Mouse (Mus musculus) forebrain, embryonic 14.5 days (tissue): ENCODE data around the gene Mvb12a. TPM values are rescaled to one million over a fixed set of nuclear protein-coding genes. Genes with fewer than 3 reads are reported as not detected.
"Not testable (repeated sequence)": the region's sequence is repeated elsewhere in the genome, so short reads cannot be mapped to it uniquely, and the experiment has no call there.

Experiments
- ATAC-seq: fragments of 200-750 bp; cut with Nextera tagmentation; 2 replicates; pipeline ENCODE4 v1.8.0; 2017; ENCODE audit warnings: mild to moderate bottlenecking, moderate library complexity
- DNase-seq: peaks from one replicate; pipeline ENCODE4 v3.0.0-alpha.2; 2015; ENCODE audit warnings: low spot score
- H3K27ac ChIP-seq: fragments of 300-500 bp; sonication (generic); 2 replicates; pipeline ENCODE4 v1.5.1; 2014; ENCODE audit warnings: low read depth, mild to moderate bottlenecking, control low read depth, low read length, moderate library complexity
- H3K27me3 ChIP-seq: fragments of 300-500 bp; sonication (generic); replicated peaks from 2 replicates; pipeline ENCODE4 v1.6.1; 2014; ENCODE audit warnings: low read length, control low read depth, mixed read lengths; ENCODE audit not compliant: control insufficient read depth, insufficient read depth
- H3K36me3 ChIP-seq: fragments of 300-500 bp; sonication (generic); 2 replicates; pipeline ENCODE4 v1.6.1; 2014; ENCODE audit warnings: low read length, control low read depth; ENCODE audit not compliant: control insufficient read depth, insufficient read depth
- H3K4me1 ChIP-seq: fragments of 300-500 bp; sonication (generic); 2 replicates; pipeline ENCODE4 v1.6.1; 2014; ENCODE audit warnings: antibody characterized with exemption, low read length, control low read depth; ENCODE audit not compliant: control insufficient read depth, insufficient read depth
- H3K4me2 ChIP-seq: fragments of 300-500 bp; sonication (generic); 2 replicates; pipeline ENCODE4 v1.6.1; 2014; ENCODE audit warnings: mild to moderate bottlenecking, control low read depth, low read length
- H3K4me3 ChIP-seq: fragments of 300-500 bp; sonication (generic); 2 replicates; pipeline ENCODE4 v1.5.1; 2014; ENCODE audit warnings: low read depth, low read length, control low read depth
- H3K9ac ChIP-seq: fragments of 300-500 bp; sonication (generic); 2 replicates; pipeline ENCODE4 v1.6.1; 2014; ENCODE audit warnings: mild to moderate bottlenecking, low read length, control low read depth, moderate library complexity
- H3K9me3 ChIP-seq: fragments of 300-500 bp; sonication (generic); replicated peaks from 2 replicates; pipeline ENCODE4 v1.6.1; 2016; ENCODE audit warnings: low read length, control low read depth, mixed read lengths; ENCODE audit not compliant: control insufficient read depth
- WGBS: fragments of 180-500 bp; shearing (Covaris S2); extraction: QIAGEN DNeasy Blood & Tissue Kit; methylation state at CpG from one replicate; pipeline ENCODE4 v1.1.7; 2014; 5-methylcytosine and 5-hydroxymethylcytosine counted together
- polyA plus RNA-seq: library from polyadenylated mRNA; unstranded; fragments of >200 nt; fragmentation: Nextera tagmentation; extraction: Ambion mirVana; gene quantifications from 2 replicates; pipeline ENCODE4 v1.2.1, GENCODE M21; 2014

Mvb12a gene
- polyA plus RNA-seq, 1 experiment from 2014 or later: 71.6 TPM

DNA sequence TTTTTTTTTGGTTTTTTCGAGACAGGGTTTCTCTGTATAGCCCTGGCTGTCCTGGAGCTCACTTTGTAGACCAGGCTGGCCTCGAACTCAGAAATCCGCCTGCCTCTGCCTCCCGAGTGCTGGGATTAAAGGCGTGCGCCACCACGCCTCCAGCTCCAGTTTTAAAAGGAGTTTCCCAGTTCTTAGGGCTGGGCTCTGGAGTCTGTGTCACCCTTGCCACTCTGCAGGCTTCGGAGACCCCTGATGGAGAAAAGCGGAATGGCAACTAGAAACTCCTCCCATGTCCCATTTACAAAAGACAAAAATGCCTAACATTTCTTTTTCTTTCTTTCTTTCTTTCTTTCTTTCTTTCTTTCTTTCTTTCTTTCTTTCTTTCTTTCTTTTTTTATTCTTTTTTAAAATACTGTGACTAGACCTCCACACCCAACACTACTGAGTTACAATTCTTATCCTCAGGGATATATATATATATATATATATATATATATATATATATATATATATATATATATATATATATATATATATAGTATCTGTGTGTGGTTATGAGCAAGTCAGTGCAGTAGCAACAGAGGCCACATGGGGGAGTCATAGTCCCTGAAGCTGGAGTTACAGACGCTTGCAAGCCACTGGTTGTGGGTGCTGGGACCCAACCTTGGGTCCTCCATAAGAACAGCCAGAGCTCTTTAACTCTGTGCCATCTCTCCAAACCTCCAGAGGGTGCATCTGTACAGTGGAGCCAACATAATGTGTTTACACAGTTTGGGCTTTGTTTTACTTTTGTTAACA is 23.5 kb upstream of the Mvb12a start:
- H3K36me3 ChIP-seq, H3K4me3 ChIP-seq, ATAC-seq, H3K4me1 ChIP-seq, H3K9ac ChIP-seq, H3K27me3 ChIP-seq, H3K9me3 ChIP-seq, H3K4me2 ChIP-seq, H3K27ac ChIP-seq: not testable (repeated sequence)
- peak; percentile 83 for DNase-seq
- 34% methylated on average over 9 of the region's 10 CpGs for WGBS

- Histone ChIP-seq H3K4me1 (no peaks in the 10 kb centered on the region), H3K9ac (no peak overlapping the region), H3K27ac (no peak overlapping the region), H3K4me2 (no peak overlapping the region), H3K27me3 (peaks cover 20% of the 10 kb centered on the region), H3K4me3 (no peak overlapping the region), H3K36me3 (no peaks in the 10 kb centered on the region), H3K9me3 (no peaks in the 10 kb centered on the region)
- DNase-seq (peak; percentile 88), ATAC-seq (peak; percentile 80)
- WGBS: 3% methylated on average over 17 of the region's 17 CpGs
These were observed 21.1 kb upstream of the Mvb12a start for GRCm38 (mm10) chr8:71521634-71522033.

GRCm38 (mm10) chr8:71525226-71526050 is 17.3 kb upstream of the Mvb12a start, which contains the start of gene Ccdc194:
Ccdc194 (minus strand) TSS chr8:71525711.
- Histone ChIP-seq H3K27me3 (peaks cover 25% of the 10 kb centered on the region), H3K4me2 (no peak within 1 kb of the TSS), H3K36me3 (no peaks in the 10 kb centered on the region), H3K27ac (no peak within 1 kb of the TSS), H3K4me3 (no peak within 1 kb of the TSS), H3K4me1 (no peaks in the 10 kb centered on the region), H3K9me3 (no peaks in the 10 kb centered on the region), H3K9ac (no peak within 1 kb of the TSS)
- 6% methylated on average over 46 of the region's 46 CpGs for WGBS
- ATAC-seq: no peak
- no peak for DNase-seq

GRCm38 (mm10) chr8:71526272-71526671 is 16.4 kb upstream of the Mvb12a start:
- Histone ChIP-seq H3K27ac (no peak overlapping the region), H3K4me2 (no peak overlapping the region), H3K36me3 (no peaks in the 10 kb centered on the region), H3K9me3 (no peaks in the 10 kb centered on the region), H3K4me3 (no peak overlapping the region), H3K27me3 (peaks cover 25% of the 10 kb centered on the region), H3K9ac (no peak overlapping the region), H3K4me1 (no peaks in the 10 kb centered on the region)
- no peak for DNase-seq
- no peak for ATAC-seq
- under 1% methylated on average over 6 of the region's 6 CpGs for WGBS

DNA sequence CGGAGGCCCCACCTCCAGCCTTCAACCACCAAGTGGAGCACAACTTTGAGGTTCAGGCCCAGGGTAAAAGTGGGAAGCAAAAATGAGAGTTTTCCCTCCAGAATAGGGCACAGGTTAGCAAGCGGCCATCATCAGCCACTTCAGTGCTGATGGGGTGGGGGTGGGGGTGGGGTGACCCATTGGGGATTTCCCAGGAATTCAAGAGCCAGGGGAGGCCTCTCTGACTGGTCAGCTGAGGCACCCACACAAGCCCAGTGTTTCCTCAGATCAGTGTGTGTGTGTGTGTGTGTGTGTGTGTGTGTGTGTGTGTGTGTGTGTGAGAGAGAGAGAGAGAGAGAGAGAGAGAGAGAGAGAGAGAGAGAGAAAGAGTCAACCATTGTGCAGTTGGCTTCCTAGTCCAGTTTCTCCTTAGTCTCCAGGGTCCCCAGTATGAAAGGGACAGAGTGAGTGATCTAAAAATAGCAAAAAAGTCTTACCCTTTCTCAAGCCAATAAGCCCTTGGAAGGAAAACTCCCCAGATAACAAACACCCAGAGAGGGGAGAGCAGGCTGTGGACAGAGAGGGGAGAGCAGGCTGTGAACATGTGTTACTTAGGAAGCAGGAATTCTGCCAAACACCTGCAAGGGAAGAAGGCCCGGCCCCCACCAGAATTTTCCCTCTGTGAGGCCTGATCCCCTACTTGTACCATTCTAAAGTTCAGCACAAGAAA is 15.4 kb upstream of the Mvb12a start:
- Histone ChIP-seq H3K27me3 (peaks cover 25% of the 10 kb centered on the region), H3K4me3 (no peak overlapping the region), H3K4me1 (no peaks in the 10 kb centered on the region), H3K9ac (no peak overlapping the region), H3K4me2 (no peak overlapping the region), H3K27ac (no peak overlapping the region), H3K9me3 (no peaks in the 10 kb centered on the region), H3K36me3 (no peaks in the 10 kb centered on the region)
- no peak for DNase-seq
- WGBS: 52% methylated on average over 3 of the region's 3 CpGs
- ATAC-seq: no peak

- DNase-seq: no peak
- WGBS: 89% methylated on average over 11 of the region's 11 CpGs
- H3K9ac ChIP-seq: no peak overlapping the region
- no peak for ATAC-seq
- no peak overlapping the region for H3K4me3 ChIP-seq
- no peaks in the 10 kb centered on the region for H3K36me3 ChIP-seq
- no peaks in the 10 kb centered on the region for H3K4me1 ChIP-seq
- H3K9me3 ChIP-seq: no peaks in the 10 kb centered on the region
- H3K4me2 ChIP-seq: no peak overlapping the region
- H3K27me3 ChIP-seq: peaks cover 25% of the 10 kb centered on the region
- H3K27ac ChIP-seq: peak overlapping the region; percentile 7; the same call in 1 of the 2 replicates
These were observed 14.2 kb upstream of the Mvb12a start for GRCm38 (mm10) chr8:71528362-71529073.

- not testable (repeated sequence) for H3K36me3 ChIP-seq, H3K27ac ChIP-seq, H3K9ac ChIP-seq, ATAC-seq, H3K4me3 ChIP-seq, H3K4me2 ChIP-seq, H3K4me1 ChIP-seq, H3K9me3 ChIP-seq
- H3K27me3 ChIP-seq: peaks cover 12% of the 10 kb centered on the region
- WGBS: 59% methylated on average over 5 of the region's 12 CpGs
- peak; percentile 55 for DNase-seq
These were observed 11.8 kb upstream of the Mvb12a start for GRCm38 (mm10) chr8:71530735-71531467.

DNA sequence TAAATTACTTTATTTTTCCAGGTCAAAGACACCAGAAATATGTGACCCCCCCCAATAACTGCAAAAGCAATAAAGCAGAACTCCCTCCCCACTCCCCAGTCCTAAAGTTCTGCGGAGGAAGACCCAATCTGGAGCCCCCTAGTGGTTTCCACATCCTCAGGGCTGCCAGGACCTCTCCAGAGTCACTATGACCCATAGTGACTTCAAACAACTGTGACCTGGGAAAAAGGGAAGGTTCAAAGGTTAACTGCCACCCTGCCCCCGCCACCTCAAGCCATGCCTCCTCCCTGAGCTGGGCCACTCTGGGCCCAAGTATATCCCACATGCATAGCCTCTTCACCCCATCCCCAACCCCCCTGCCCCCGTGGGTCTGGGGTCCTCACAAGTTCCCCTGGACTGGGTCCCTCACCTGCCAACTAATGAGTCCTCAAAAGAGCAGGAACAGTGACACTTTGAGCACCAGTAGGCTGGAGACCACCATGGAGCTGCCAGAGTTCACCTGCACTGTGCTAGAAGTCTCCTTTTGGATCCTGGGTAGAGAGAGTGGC is 8.4 kb upstream of the Mvb12a start:
- H3K27me3 ChIP-seq: peaks cover 11% of the 10 kb centered on the region
- WGBS: 44% methylated on average over 3 of the region's 3 CpGs
- DNase-seq (no peak), ATAC-seq (no peak)
- H3K27ac ChIP-seq: no peak overlapping the region
- H3K4me1 ChIP-seq: no peaks in the 10 kb centered on the region
- no peaks in the 10 kb centered on the region for H3K36me3 ChIP-seq
- no peak overlapping the region for H3K4me3 ChIP-seq
- no peaks in the 10 kb centered on the region for H3K9me3 ChIP-seq
- no peak overlapping the region for H3K4me2 ChIP-seq
- H3K9ac ChIP-seq: no peak overlapping the region
